Mouse (Mus musculus) granulocyte monocyte progenitor cell, adult 5-6 weeks (primary cell): Measurements from ENCODE around the gene Nek11. TPM values are rescaled to one million over a fixed set of nuclear protein-coding genes. Genes with fewer than 3 reads are reported as not detected.

Source experiments
- ATAC-seq: replicated peaks from 2 replicates; pipeline ENCODE4 v1.8.0; 2016; ENCODE audit warnings: mild to moderate bottlenecking, moderate TSS enrichment, inconsistent platforms; ENCODE audit not compliant: poor library complexity, severe bottlenecking
- total RNA-seq, 2 experiments: library from RNA; stranded (forward) in 1 of 2; stranded (reverse) in 1 of 2; fragments of 200-712, 200-1000 nt in 1 of 2; fragments of >200 nt in 1 of 2; fragmentation: Nextera tagmentation in 1 of 2; gene quantifications; 2 replicates each; pipeline ENCODE4 v1.2.3; 2014 to 2017

The Nek11 gene
- total RNA-seq (2014; fragmentation: Nextera tagmentation) (not detected in 2 replicates), total RNA-seq (2017) (not detected in 2 replicates)

- peak; percentile 99 for ATAC-seq
Measured at GRCm38 (mm10) chr9:105395218-105395627, at the start of gene Nek11, which contains the start of gene Aste1. TSS of gene Nek11 (minus strand) at chr9:105395524. TSS of gene Aste1 (plus strand) at chr9:105395392.

GRCm38 (mm10) chr9:105408549-105408948 lies 13.2 kb upstream of the Nek11 start:
- no peak for ATAC-seq

- ATAC-seq, result no peak
Measured at GRCm38 (mm10) chr9:105394720-105395119, 604 bp downstream of the Nek11 start.

- ATAC-seq, result no peak
Measured at GRCm38 (mm10) chr9:105390616-105391015, 4.7 kb downstream of the Nek11 start.

GRCm38 (mm10) chr9:105389289-105389688 lies 6.0 kb downstream of the Nek11 start:
- peak; percentile 82 for ATAC-seq

GRCm38 (mm10) chr9:105387403-105387802 lies 7.9 kb downstream of the Nek11 start:
- no peak for ATAC-seq

GRCm38 (mm10) chr9:105379533-105380145 lies 15.7 kb downstream of the Nek11 start:
- ATAC-seq, result no peak

- ATAC-seq, result no peak
Measured at GRCm38 (mm10) chr9:105377622-105378021, 17.7 kb downstream of the Nek11 start.

- no peak for ATAC-seq
Measured at GRCm38 (mm10) chr9:105376954-105377530, 18.3 kb downstream of the Nek11 start.

GRCm38 (mm10) chr9:105376411-105376810 lies 18.9 kb downstream of the Nek11 start:
- no peak for ATAC-seq

GRCm38 (mm10) chr9:105374361-105374760 lies 21.0 kb downstream of the Nek11 start:
- ATAC-seq, result no peak

GRCm38 (mm10) chr9:105368605-105369004 lies 26.7 kb downstream of the Nek11 start:
- ATAC-seq, result no peak

- ATAC-seq, result no peak
Measured at GRCm38 (mm10) chr9:105366199-105366598, 29.1 kb downstream of the Nek11 start.

GRCm38 (mm10) chr9:105363520-105364231 lies 31.6 kb downstream of the Nek11 start:
- ATAC-seq, result no peak

GRCm38 (mm10) chr9:105362181-105362580 lies 33.1 kb downstream of the Nek11 start:
- ATAC-seq, result no peak

GRCm38 (mm10) chr9:105349034-105349433 lies 46.3 kb downstream of the Nek11 start:
- ATAC-seq, result no peak

GRCm38 (mm10) chr9:105348242-105349031 lies 46.9 kb downstream of the Nek11 start:
- no peak for ATAC-seq

GRCm38 (mm10) chr9:105342994-105343656 lies 52.2 kb downstream of the Nek11 start:
- no peak for ATAC-seq

- no peak for ATAC-seq
Measured at GRCm38 (mm10) chr9:105342565-105342964, 52.8 kb downstream of the Nek11 start.

- no peak for ATAC-seq
Measured at GRCm38 (mm10) chr9:105332436-105333016, 62.8 kb downstream of the Nek11 start.
